Mouse (Mus musculus): ENCODE data around the gene Gm5890. TPM values are rescaled to one million over a fixed set of nuclear protein-coding genes. Genes with fewer than 3 reads are reported as not detected.

Gm5890 gene
- polyA plus RNA-seq (2015; fragmentation: Nextera tagmentation; extraction: Ambion mirVana): not detected in 2 replicates

DNA sequence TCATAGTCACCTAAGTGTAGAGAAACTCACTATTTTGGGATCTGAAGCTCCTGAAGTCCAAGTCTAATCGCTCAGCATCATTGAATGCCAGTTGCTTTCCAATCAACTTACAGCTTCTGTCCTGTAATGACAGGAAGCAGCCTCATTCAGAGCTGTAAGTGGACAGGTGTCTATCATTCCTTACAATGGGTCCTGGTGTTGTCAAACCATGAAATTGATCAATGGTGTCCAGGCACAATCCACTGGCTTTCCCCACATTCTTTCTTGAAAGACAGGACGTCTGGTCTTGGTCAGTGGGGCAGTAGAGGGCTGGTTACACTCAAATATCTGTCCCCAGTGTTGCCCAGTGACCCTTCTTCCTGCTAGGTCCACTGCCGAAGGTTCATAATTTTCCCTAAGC, at the start of gene Gm5890:
TSS of gene Gm5890 (minus strand) at position 101 of the 400 bp plus-strand sequence.

DNA sequence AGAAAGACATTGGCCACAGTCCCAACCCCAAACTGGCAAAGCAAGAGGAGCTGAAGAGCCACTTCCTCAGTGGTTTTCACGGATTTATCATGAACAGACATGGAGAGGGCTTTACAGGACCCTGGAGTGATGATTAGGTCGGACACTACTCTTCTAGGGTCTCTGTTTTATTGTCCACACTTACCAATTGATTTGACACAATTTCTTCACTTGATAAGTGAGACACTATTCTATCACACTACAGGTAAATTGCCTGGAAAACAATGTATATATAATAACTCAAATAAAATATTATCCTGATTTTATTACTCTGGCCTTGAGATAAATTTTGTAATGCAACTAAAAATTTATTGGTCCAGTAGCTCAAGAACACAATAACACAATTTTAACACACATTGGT, 28.9 kb downstream of the Gm5890 start, which contains the start of gene Gm4498:
TSS of gene Gm4498 (minus strand) at position 101 of the 400 bp plus-strand sequence.

Other genes starting within 250 kb of the Gm5890 start
- not detected in 2 replicates for gene Vmn1r91, start 163.2 kb downstream of the Gm5890 start, polyA plus RNA-seq (2015; fragmentation: Nextera tagmentation; extraction: Ambion mirVana)
- gene Gm16442, start 140.3 kb downstream of the Gm5890 start, polyA plus RNA-seq (2015; fragmentation: Nextera tagmentation; extraction: Ambion mirVana): not detected in 2 replicates
- gene Vmn1r93, start 123.7 kb downstream of the Gm5890 start, polyA plus RNA-seq (2015; fragmentation: Nextera tagmentation; extraction: Ambion mirVana): not detected in 2 replicates
- gene Vmn1r94, start 94.5 kb downstream of the Gm5890 start, polyA plus RNA-seq (2015; fragmentation: Nextera tagmentation; extraction: Ambion mirVana): not detected in 2 replicates
- gene Vmn1r95, start 69.1 kb downstream of the Gm5890 start, polyA plus RNA-seq (2015; fragmentation: Nextera tagmentation; extraction: Ambion mirVana): not detected in 2 replicates
- not detected in 2 replicates for gene Gm6164, start 57.2 kb downstream of the Gm5890 start, polyA plus RNA-seq (2015; fragmentation: Nextera tagmentation; extraction: Ambion mirVana)
- not detected in 2 replicates for gene Gm4498, start 29.0 kb downstream of the Gm5890 start, polyA plus RNA-seq (2015; fragmentation: Nextera tagmentation; extraction: Ambion mirVana)
- gene Gm4133, start 71.2 kb upstream of the Gm5890 start, polyA plus RNA-seq (2015; fragmentation: Nextera tagmentation; extraction: Ambion mirVana): not detected in 2 replicates
- not detected in 2 replicates for gene Gm5728, start 112.6 kb upstream of the Gm5890 start, polyA plus RNA-seq (2015; fragmentation: Nextera tagmentation; extraction: Ambion mirVana)
- not detected in 2 replicates for gene Vmn1r100, start 155.1 kb upstream of the Gm5890 start, polyA plus RNA-seq (2015; fragmentation: Nextera tagmentation; extraction: Ambion mirVana)
- not detected in 2 replicates for gene Vmn1r101, start 179.8 kb upstream of the Gm5890 start, polyA plus RNA-seq (2015; fragmentation: Nextera tagmentation; extraction: Ambion mirVana)
- gene Gm10670, start 212.1 kb upstream of the Gm5890 start, polyA plus RNA-seq (2015; fragmentation: Nextera tagmentation; extraction: Ambion mirVana): not detected in 2 replicates
- gene Vmn1r103, start 247.7 kb upstream of the Gm5890 start, polyA plus RNA-seq (2015; fragmentation: Nextera tagmentation; extraction: Ambion mirVana): not detected in 2 replicates

All from urinary bladder, postnatal 0 days (tissue).